Mouse (Mus musculus): Measurements from ENCODE around the gene Snrnp35. TPM values are rescaled to one million over a fixed set of nuclear protein-coding genes. Genes with fewer than 3 reads are reported as not detected.

The Snrnp35 gene
- 10 to 100 TPM; 21.0 to 27.2 TPM for total RNA-seq (2021)

DNA sequence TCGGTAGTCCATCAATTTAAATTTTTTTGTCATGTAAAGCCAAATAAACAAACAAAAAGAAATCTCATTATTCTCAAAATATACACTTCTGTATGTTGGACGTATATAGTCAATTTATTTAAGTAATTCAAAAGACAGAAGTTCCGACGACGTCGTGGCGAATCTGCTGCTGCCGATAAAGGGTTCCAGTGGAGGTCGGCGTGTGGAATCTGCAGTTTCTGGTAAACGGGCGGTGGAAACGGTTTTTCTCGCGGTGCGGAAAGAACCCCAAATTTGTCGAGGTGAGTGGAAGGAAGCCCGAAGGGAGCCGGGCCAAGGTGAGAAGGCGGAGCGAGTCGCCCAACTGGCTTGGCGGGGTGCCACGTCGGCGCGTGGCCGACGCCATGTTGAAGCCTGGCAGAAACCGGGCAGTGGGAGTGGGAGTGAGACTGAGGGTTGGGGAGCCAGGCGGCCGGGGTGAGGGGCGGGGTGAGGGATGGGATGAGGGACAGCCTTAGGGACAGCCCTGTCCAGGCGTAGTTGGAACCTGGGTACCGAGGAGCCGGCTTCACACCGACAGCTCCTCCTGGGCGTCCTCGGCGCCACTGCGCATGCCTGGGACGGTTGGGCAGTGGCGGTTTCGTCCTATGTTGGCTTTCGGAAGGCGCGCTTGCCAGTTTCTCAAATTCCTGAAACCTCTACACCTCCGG, at the start of gene Snrnp35:
TSS of gene Snrnp35 (plus strand) at position 169 of the 689 bp plus-strand sequence.
- intact Hi-C loops (cut with DNase I), result loop anchor here (5.0 kb wide), 1 partner anchor 54 kb away; no protein-coding TSS in a partner anchor
- DNase-seq (ENCODE audit: low spot score in 2 of 2), result peak; percentile 89 to 92

DNA sequence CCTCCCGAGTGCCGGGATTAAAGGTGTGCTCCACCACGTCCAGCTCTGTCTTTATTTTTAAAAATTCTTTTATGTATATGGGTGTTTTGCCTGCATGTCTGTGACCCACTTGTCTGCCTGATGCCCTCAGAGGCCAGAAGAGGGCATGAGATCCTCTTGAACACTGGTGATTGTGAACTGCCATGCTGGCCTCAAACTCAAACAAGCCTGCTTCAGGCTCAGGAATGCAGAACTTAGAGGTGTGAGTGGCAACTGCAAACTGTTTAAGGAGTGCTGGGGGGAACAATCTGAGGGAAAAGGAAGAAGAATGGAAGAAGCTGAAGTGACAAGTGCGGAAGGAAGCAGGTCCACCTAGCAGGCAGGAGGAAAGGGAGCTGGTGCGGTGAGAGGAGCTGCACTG, 44.7 kb upstream of the Snrnp35 start:
- intact Hi-C loops (cut with DNase I), result no loop called here

GRCm38 (mm10) chr5:124438746-124439145, 44.2 kb upstream of the Snrnp35 start:
- intact Hi-C loops (cut with DNase I), result no loop called here
- no peak for DNase-seq (ENCODE audit: low spot score in 2 of 2)

More for the DNA sequence above, 44.7 kb upstream of the Snrnp35 start:
- DNase-seq (ENCODE audit: low spot score in 2 of 2), result no peak

- DNase-seq (ENCODE audit: low spot score in 2 of 2), result peak; percentile 95 to 98
- intact Hi-C loops (cut with DNase I), result no loop called here
Measured at GRCm38 (mm10) chr5:124439447-124440093, 43.4 kb upstream of the Snrnp35 start, which contains the start of gene Kmt5a. Gene Kmt5a (plus strand): TSS chr5:124439930.

DNA sequence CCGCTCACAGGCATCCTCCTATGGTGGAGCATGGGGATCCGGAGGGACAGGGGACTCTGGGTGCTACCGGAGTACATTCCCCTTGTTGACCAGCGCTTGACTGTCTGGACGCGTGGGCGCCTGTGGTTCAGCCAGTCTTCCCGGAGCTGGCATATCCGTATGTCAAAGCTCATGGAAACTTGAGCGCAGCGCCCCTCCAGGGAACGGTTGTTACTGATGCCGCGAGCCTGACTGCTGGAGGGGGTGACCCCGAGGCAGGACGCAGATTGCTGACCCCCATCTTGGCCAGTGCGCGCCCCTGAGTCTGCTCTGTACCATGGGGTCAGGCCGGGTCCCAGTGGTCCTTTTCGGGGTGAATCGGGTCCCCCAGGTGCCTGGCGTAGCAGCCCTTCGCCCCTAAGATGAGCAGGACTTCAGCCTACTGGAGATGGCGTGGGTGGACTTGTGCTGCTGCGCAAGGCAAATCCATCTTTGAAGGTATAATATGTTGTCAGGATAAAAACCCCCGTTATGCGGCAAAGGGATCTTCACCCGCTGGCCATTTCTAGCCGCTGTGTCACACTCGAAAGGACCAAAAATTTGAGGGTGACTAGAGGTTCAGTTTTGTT, 42.7 kb upstream of the Snrnp35 start:
- no peak for DNase-seq (ENCODE audit: low spot score in 2 of 2)
- intact Hi-C loops (cut with DNase I), result no loop called here

DNA sequence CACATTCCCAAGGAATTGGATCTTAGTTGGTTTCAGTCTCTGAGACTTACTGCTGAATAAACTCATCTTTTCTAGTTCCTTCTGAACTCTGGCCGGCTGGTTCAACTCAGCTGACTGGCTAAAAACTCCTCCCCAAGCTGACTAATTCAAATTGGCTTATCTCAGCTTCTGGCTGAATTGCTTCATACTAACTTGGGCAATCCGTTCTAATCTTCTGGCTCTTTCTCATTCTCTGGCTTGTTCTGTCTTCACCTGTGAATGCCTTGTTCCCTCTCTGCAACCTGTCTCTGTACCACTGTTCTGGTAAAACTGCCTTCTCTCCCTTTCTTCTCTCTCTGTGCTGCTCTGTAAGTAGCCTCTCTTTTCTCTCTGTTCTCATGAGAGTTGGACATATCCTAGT, 40.3 kb upstream of the Snrnp35 start:
- no peak for DNase-seq (ENCODE audit: low spot score in 2 of 2)
- intact Hi-C loops (cut with DNase I), result no loop called here

- no peak for DNase-seq (ENCODE audit: low spot score in 2 of 2)
- intact Hi-C loops (cut with DNase I), result no loop called here
Measured at GRCm38 (mm10) chr5:124444208-124444607, 38.7 kb upstream of the Snrnp35 start.

GRCm38 (mm10) chr5:124444661-124445561, 38.0 kb upstream of the Snrnp35 start:
- intact Hi-C loops (cut with DNase I), result no loop called here
- DNase-seq (ENCODE audit: low spot score in 2 of 2), result peak; percentile 77 to 82

- DNase-seq (ENCODE audit: low spot score in 2 of 2), result no peak
- intact Hi-C loops (cut with DNase I), result no loop called here
Measured at GRCm38 (mm10) chr5:124445621-124446293, 37.2 kb upstream of the Snrnp35 start.

DNA sequence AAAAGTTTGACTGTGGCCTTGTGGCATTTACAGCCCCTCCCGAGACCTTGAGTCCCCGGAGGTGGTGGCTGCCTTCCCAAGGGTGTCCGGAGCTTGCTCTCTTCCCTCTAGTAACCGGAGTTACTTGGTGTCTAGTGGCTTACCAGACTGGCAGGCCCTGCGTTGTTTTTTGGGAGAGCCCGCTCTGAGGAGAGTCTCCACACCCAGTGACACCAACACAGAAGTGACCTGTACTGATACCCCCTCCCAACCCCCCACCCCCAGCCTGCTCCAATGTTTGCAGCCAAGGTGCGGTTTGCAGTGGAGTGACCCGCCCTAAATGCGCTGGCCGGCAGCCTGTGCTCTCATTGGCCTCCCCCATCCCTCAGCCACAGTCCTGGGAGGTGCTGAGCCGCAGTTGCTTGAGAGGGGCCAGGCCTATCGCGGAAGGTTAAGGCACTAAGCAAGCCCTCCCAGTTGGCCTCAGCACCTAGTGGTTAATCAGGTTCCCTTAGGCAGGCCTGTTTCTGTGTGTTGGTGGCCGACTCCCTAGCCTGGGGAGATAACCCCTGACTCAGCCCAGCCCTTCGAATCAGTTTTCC, 36.5 kb upstream of the Snrnp35 start:
- intact Hi-C loops (cut with DNase I), result no loop called here
- no peak for DNase-seq (ENCODE audit: low spot score in 2 of 2)

GRCm38 (mm10) chr5:124449494-124449893, 33.4 kb upstream of the Snrnp35 start:
- DNase-seq (ENCODE audit: low spot score in 2 of 2), result peak in 1 of 2 experiments; percentile 53
- intact Hi-C loops (cut with DNase I), result no loop called here

DNA sequence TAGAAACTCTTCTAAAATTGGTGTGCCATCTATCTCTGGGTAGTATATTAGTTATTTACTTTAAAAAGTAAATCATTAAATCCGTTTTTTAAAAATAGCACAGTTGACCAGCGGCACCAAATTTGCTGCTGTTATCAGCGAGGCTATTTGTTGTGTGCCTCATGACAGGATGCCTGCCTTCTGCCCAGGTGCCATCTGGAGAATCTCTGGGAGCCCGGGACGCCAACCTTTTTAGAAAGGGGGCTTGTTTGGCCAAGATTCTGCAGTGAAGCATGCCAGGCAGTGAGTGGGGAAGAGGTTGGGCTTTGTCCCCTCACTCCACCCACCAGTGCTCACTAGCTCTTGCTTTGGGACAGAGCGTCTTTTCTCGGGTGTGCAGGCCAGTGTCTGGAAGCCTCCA, 32.9 kb upstream of the Snrnp35 start:
- intact Hi-C loops (cut with DNase I), result no loop called here
- no peak for DNase-seq (ENCODE audit: low spot score in 2 of 2)

- DNase-seq (ENCODE audit: low spot score in 2 of 2), result no peak
- intact Hi-C loops (cut with DNase I), result no loop called here
Measured at GRCm38 (mm10) chr5:124450641-124451340, 32.1 kb upstream of the Snrnp35 start.

GRCm38 (mm10) chr5:124452494-124453228, 30.3 kb upstream of the Snrnp35 start:
- intact Hi-C loops (cut with DNase I), result no loop called here
- peak; percentile 59 to 91 for DNase-seq (ENCODE audit: low spot score in 2 of 2)

GRCm38 (mm10) chr5:124453339-124454081, 29.4 kb upstream of the Snrnp35 start:
- peak; percentile 61 to 81 for DNase-seq (ENCODE audit: low spot score in 2 of 2)
- intact Hi-C loops (cut with DNase I), result no loop called here

DNA sequence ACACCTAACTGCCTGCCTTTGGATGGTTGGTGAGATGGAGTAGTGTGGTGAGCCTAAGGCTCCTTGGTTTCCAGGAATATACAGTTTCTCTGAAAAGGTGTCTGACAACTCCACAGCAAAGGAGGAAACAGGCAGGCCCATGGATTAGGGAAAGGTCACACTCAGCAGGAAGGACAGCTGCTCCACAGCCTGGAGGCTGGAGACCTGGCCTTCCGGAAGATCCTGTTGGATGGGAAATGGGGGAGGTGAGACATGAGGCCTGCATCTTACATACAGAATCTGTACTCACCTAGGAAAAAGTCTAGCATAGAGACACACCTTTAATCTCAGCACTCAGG, 28.9 kb upstream of the Snrnp35 start:
- no peak for DNase-seq (ENCODE audit: low spot score in 2 of 2)
- intact Hi-C loops (cut with DNase I), result no loop called here

GRCm38 (mm10) chr5:124456762-124457161, 26.2 kb upstream of the Snrnp35 start:
- DNase-seq (ENCODE audit: low spot score in 2 of 2), result peak in 1 of 2 experiments; percentile 67
- intact Hi-C loops (cut with DNase I), result no loop called here

All from left cerebral cortex, postnatal 25 days (tissue).